Mouse (Mus musculus) embryo, embryonic 10 days (tissue): ENCODE measurements at regions not wholly inside any gene's neighbourhood (a gene's known extent, or its start where the extent isn't known, plus 50 kb on each side); places are given as distances from the start of the nearest gene placed in this dataset.

ENCODE experiments used
- DNase-seq: peaks from one replicate; pipeline ENCODE4 v3.0.0-alpha.2; 2015; ENCODE audit warnings: low spot score

DNA sequence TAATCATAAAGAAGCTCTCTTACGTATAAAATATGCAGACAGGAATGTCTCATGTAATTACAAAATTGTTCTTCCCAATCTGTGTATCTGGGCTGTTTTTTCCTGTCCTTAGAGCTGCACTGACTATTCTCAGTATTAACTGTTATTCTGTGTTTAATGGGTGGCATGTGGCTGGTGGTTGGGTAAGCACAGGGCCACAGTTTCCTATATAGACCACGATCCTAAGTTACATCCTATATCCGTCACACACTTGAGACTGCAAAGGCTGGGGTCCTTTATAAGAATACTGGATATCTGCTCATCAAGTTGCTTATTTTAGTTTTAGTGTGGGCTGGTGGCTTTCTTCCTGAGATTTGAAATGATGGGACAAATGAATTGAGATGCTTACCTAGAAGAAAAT lies 159.0 kb downstream of the Sox4 start:
- DNase-seq: no peak

DNA sequence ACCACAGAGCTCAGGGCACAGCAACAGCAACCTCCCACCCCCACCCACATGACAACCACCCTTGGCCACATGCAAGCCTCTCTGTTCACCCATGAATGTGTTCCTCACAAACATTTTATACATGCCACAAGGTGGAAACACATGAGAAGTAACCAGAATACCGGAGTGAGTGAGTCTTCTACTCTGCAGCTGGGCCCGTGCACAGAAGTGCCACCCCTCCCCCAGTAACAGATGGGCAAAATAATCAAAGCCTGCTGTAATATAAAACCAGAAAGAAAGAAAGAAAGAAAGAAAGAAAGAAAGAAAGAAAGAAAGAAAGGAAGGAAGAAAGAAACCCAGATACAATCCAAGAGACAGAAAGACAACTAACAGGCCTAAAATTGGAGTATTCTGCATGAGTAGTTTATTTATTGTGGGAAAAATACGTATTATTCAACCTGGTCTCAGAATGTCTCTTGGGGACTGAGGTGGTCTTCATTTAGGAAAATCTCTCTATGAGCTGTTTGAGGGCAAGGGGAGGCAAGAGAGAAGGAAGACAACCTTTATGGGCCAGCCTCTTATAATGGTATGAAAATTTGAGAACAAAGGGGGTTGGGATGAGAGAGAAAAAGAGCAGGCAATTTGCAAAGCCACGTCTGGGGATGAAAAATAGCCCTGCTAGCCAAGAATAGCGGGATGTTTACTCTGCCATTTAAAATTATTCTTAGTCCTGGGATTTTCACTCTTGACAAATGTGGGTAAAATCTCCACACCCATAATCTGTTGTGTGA lies 160.2 kb downstream of the Sox4 start:
- peak; percentile 56 for DNase-seq

DNA sequence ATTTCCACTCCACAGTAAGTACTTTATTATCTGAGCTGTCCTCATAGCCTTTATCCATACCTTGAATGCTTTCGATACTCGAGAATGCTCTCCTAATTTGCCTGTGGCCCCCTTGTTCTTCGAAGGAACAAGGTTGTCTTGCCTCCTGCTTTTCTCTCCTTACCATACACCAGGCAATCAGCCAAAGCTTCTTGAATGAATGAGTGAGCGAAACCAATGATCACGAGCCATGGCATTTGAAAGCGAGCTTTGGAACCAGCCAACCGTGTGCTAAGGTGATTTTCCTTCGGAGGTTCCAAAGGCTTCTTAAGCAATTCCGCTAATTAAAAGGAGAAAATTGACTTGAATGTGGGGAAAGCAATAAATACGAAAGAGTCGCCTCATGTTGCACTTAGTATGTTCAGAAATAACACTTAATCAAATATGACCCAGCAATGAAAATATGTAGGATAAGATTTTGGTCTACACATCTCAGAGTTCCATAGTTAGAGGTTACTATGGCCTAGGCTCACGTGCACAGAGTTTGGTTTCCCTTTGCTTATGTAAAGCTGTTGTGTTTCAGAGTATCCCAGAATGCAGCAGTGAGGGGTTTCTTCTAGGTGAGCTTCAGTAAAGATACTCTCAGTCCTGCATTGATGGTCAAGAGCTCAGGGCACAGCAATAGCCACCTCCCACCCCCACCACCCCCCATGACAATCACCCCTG lies 160.9 kb downstream of the Sox4 start:
- DNase-seq: peak; percentile 58

DNA sequence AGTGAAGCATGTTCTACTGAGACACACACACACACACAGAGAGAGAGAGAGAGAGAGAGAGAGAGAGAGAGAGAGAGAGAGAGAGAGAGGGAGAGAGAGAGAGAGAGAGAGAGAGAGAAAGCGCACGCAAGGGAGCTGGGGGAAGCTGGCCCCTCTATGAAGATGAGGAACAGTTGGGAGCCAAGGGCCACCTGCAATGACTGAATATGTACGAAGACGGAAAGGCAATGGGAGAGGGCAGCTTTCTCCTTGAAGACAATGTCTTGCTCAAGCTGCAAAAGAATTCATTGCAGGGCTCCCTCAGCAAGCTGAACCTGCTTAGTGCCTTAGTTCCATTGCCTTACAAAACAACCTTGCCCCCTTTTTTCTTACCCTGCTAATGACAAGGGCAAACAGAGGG lies 163.1 kb downstream of the Sox4 start:
- DNase-seq: no peak

DNA sequence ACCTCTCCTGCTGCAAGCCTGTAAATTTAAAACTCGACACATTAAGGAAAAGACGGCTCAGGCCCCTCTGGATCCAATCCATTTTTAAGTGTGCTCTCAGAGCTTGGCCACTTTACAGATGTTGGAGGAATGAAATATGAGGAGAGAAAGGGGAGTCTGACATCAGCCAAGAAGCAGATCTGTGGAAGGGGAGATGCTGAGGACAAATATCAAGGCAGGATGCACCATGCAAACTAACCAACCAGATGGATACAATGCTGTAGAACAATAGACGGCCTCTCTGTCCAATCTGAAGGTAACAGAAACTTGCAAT lies 166.2 kb downstream of the Sox4 start:
- no peak for DNase-seq

DNA sequence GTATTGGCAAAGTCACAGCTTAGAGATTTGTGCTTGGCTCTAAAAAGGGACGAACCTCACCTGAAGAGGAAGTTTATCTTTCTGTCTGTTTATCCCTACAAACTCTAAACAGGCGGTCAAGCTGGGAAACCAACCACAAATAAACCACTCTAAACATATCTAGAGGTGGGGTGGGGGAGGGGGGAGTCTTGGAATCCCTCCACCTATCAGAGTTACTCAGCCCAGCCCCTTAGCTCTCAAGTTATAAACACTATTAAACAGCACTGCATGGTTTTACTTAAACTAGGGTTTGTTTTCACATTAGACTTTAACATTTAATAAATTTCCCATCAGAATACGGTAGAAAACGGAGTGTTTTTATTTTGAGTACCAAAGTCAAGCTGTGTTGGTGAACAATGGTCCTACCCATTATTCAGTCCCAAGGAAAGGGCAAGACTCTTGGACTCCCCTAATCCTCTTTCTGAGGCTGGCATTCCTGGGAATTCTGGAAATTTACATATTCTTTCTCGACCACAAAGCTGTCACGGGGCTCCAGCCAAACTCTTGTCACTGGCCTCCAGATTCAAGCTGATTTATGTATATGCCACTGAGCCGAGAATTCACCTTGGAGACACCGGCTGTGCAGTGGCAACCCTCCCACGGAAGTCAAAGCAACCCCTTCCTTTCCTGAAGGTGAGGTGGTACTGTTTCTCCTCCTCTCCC lies 166.7 kb downstream of the Sox4 start:
- DNase-seq: peak; percentile 43

DNA sequence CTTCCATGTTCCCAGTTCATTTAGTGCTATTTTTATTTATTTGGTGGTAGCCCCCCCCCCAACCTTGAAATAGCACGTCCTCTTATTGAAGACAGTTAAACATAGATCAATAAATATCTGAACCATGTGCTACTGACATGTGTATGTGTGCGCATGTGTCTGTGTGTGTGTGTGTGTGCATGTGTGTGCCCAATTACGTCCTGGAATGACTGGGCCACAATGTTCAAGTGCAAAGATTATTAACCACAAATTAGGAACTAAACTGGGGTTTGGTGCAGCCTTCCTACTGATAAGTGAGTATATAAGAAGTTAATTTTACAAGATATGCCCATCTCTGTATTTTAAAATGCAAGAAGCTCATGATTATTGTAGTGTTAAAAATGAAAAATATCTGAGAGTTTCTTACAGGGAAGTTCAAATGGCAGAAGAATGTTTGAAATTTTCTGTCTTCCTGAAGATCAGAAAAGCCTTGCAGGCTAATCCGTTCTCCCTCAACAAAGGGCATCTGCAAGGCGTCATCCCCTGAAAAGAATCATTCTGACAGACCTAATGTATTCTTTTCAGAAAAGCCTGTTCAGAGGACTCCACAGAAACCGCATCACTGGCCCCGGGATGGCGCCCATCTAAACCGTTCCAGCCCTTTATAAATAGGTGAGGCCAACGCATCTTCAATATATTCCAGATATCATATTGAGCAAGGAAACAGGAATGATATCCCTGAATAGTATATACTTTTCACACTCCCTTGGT lies 170.8 kb downstream of the Sox4 start:
- peak; percentile 64 for DNase-seq

DNA sequence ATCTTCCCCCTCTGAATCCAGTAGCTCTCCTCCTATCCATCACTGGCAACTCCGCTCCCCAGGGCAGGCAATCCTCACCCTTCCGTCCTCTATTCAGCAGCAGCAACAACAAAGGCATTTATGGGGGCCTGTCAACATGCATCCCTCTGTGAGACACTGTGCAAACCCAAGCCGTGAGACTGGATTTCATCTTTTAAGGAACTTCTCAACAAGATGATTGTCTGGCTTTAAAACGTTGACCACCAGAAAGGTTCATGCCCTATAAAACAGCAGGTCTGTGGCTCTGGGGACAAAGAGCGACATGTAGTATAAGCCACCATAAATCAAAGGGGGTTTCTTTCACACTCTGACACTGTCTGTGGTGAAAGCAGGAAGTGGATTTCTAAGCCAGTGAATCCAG lies 171.4 kb downstream of the Sox4 start:
- peak; percentile 77 for DNase-seq

DNA sequence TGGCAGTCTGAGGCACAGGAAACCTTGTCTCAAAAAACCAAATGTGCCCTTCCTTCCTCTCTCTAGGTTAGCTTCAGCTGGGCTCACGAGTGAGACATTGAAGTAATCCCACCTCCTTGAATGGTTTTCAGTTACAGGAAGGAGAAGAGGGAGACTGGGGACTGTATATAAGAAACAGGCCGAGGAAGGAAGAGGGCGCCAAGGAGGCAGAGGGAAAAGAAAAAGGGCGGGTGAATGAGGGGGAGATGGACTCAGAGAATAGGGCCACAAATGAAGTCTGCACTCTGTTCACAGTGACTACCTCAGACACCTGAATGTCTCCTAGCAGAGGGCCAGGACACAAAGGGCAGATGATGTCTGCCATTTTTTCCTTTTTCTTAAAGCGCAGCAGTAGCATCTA lies 171.9 kb downstream of the Sox4 start:
- DNase-seq: peak; percentile 55

DNA sequence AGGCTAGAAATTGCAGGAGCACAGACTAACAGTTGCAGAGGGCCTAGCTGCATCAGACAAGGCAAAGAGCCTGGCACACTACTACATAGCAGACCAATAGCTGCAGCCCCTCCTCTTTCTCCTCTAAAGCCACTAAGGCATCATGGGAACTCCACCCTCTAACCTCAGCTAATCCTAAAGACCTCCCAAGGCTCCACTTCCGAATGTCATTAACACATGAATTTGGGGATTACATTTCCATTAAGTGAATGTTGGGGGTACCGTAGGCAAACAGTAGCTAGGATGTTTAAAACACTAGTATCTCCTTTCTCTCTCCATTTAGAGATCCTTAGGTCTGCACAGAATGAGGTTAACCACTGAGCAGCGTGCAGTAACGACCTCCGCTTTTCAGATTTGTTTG lies 173.1 kb downstream of the Sox4 start:
- DNase-seq: no peak

DNA sequence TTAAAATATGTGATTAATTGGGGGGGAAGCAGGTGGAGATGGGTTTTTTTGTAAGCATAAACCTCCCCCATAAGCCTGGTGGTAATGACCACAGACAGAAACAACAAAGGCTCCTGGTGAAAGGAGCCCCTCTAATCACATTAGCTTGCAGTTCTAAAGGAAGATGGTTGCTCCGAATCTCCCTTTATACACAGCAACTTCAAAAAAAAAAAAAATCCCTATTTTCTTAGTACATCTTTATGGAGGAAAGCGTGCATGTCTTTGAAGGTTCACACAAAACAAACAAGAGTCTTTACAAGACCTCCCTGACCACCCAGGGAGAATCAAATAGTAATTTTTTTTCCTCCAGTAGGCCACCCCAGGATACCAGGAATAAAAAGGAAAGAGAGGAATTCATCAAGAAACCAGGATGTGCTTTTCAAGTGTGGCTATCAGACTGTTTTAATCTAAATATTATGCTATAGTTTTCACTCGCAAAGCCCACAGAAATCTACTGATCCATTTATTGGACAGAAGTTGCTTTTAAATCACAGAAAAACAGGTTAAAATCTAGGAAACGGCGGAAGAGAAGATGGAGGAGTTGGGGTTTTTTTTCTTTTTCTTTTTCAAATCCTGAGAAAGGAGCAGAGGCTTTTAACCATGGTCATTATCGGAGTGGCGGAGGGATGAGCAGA lies 178.2 kb downstream of the Sox4 start:
- DNase-seq: no peak

DNA sequence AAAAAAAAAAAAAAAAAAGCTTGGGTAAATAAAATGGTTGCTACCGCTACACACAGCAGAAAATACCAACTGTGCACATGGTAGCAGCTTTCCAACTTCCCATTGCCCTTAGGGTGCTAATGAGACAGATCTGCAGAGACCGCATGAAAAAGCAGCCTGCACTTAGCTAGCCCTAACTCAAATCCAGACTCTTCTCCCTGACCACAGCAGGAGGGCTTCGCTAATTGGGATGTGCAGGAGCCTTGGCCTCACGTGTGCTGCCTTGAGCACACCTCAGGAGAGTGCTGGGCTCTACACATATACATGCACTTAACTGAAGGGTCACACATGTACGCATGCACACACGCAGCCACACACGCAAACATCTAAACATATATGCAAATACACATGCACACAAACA lies 178.9 kb downstream of the Sox4 start:
- no peak for DNase-seq

DNA sequence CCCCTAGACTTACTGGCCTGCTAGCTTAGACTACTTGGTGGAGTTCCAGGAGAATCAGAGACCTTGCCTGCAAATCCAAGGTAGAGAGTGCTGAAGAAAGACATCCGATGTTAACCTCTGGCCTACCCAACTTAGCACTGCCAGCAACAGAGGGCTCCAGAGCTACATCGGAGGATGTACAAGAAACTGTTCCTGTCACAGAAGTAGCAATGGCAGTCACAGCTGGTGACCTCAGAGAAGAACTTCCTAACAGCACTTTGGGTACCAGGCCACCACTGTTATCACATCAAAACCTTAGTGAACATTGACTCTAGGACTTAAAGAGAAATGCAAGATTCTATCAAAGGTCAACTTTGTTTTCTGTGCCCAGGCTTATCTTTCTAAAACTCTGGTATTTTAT lies 180.0 kb downstream of the Sox4 start:
- DNase-seq: no peak

DNA sequence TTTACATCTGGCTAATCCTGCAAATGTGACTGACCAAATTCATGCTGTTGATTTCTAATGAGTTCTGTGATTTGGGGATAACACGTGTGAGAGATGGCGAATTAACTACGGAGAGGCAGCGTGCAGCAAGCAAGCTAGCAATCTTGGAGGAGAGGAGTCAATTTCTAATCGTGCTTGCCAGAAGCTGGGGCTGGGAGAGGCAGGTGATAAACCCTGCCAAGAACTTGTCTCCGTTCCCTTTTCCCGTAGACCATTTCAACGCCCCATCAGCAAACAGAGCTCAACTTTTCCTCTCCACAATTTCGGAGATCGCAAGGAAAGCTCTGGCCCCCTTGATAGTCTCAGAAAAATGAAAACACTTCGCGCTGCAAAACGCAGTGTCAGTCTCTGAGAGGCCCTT lies 183.0 kb downstream of the Sox4 start:
- no peak for DNase-seq

DNA sequence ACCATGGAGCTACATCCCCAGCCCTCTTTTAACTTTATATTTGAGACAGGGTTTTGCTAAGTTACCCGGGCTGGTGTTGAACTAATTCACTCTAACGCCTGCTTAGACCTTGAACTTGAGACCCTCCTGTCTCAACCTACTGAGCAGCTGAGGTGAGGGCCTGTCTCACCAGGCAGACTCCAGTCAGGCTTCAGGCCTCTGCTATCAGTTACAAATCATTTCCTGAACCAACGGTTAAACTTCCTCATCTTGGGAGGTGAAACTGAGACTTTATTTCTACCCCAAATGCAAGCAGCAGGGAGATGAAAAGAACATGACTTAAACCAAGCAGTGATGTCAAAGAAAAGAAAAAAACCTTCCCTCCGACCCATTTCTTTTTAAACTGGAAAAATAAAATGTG lies 183.5 kb downstream of the Sox4 start:
- DNase-seq: no peak

DNA sequence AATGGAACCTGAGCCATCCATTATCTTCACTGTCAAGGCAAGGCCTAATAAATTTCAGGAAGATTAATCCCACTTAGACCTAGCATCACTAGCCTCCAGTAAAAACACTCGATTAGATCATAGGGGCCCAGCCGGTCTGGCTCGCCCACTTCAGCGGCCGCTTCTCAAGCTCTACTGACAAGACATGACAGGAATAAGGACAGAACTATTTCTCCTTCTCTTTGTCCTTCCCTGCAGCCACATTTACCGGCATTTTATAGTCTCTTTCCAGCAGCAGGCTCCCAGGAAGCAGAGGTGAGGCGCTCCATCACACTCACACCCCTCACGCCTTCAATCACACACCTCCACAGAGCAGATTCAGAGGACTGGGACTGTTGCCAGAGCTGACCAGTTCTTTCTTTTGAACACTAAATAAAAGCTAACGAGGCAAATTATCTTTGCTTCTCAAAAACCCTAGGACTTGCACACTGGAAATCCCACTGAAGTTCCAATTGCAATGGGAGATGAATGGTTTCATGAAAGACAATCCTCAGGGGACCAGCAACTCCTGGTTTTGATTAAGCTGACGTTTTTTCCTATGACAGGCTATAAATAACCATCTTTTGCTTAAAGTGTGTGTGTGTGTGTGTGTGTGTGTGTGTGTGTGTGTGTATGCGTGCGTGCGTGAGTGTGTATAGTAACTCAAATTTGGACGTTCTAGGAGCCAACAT lies 184.6 kb downstream of the Sox4 start:
- DNase-seq: peak; percentile 46

DNA sequence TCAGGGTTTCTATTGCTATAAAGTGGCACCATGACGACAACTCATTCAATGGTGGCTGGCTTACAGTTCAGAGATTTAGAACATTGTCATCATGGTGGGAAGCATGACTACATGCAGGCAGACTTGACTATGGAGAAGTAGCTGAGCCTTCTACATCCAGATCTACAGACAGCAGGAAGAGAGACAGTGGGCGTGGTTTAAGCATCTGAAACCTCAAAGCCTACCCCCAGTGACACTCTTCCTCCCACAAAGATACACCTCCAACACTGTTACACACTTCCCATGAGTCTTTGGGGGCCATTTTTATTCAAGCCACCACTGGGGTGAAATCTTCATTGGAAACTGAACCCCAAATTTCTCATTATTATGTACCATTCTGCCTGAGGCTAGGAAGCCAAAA lies 191.0 kb downstream of the Sox4 start:
- DNase-seq: no peak

DNA sequence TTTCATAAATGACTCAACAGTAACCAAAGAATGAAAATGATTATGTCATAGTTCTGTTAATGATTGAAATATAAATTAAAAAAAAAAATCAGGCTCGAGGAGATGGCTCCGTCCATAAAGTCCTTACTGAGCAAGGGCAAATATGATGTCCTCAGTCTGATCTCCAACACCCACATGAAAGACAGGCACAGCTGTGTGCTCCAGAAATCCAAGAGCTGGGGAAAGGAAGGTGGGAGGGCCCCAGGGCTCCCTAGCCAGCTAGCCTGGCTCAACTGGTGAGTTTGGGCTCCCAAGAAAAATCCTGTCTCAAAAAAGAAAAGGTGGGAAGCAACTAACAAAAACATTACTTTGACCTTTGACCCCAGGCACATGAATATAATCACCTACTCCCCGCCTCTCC lies 194.5 kb downstream of the Sox4 start:
- peak; percentile 11 for DNase-seq

DNA sequence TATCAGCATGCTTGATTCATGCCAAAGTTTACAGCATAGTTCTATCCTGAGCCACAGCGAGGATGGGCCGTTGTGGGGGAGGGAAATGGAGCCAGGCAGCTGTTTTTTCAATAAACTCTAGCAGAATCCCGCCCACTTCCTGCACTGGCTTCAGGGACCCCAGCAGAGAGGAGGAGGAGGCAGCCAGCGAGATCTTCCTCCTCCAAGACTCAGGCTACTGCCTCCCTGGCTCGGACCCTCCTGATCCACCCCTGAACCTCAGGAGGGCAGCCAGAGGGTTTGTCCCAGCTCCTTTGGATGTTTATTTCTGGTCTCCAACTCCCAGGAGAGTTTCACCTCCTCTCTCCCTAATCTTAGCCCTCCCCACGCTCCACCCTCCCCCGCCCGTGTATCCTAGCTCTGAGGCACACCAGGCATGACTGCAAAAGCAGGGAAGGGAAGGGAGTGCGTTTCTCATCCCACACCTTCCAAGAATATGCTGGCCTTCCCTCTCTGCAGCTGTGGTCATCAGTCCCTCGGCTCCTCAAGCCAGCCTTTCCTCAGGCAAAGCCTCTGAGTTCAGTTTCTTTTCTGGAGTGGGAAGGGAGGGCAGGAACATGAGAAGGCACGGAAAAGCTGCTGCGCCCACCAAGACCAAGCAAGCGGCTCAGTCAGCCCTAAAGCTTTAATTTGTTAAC lies 195.5 kb downstream of the Sox4 start:
- peak; percentile 83 for DNase-seq

DNA sequence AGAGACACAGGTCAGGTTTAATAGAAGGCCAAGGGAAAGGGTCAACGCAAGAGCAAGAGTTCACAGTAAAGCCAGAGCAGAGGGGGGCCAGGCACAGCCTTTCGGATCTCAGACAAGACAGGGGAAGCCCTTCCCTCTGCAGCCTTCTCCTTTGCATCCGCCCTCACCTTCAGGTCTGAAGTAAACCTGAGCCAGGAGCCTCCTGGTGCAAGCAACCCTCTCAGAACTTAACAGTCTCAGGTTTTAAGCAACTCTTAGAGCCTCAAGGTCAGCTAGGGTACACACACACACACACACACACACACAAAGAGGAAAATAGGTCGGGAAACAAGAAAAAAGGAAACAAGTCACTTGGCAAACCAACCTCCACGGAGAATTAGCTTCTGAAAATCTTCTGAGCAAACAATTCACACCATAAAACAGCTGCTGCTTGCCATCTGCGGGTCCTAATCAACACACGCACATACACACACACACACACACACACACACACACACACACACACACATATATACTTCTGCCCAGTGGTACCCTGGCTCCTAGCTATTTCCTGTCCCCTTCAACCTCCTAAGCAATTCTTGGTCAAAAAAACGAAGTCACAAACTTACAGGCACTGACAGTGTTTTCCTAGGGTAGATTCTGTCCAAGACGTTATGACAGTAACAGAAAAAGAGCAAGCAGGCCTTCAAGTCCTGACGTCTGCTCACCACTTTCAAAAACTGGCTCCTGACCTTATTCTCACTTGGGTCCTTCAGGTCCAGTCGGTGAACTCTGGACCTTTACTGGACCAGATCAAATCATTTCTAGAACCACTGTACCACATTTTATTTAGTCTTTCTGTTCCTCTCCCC lies 196.4 kb downstream of the Sox4 start:
- peak; percentile 47 for DNase-seq
